Mouse (Mus musculus): ENCODE results near the gene Ccdc191.
A peak's percentile ranks its signal among the peaks of the same experiment; 100 is the strongest.

Gene Ccdc191

GRCm38 (mm10) chr16:43889208-43890004, at the start of gene Ccdc191:
Gene Ccdc191, plus strand, starts transcription at chr16:43889800.
- peak; percentile 100 for DNase-seq (ENCODE audit: low read depth, low spot score)

- DNase-seq (ENCODE audit: low read depth, low spot score) = no peak
Measured at GRCm38 (mm10) chr16:43841236-43841635, 48.4 kb upstream of the Ccdc191 start.

GRCm38 (mm10) chr16:43849839-43850238, 39.8 kb upstream of the Ccdc191 start:
- no peak for DNase-seq (ENCODE audit: low read depth, low spot score)

GRCm38 (mm10) chr16:43858941-43859476, 30.6 kb upstream of the Ccdc191 start:
- no peak for DNase-seq (ENCODE audit: low read depth, low spot score)

- no peak for DNase-seq (ENCODE audit: low read depth, low spot score)
Measured at GRCm38 (mm10) chr16:43860624-43861023, 29.0 kb upstream of the Ccdc191 start.

- DNase-seq (ENCODE audit: low read depth, low spot score) = no peak
Measured at GRCm38 (mm10) chr16:43869805-43870204, 19.8 kb upstream of the Ccdc191 start.

GRCm38 (mm10) chr16:43871419-43871818, 18.2 kb upstream of the Ccdc191 start:
- no peak for DNase-seq (ENCODE audit: low read depth, low spot score)

- DNase-seq (ENCODE audit: low read depth, low spot score) = no peak
Measured at GRCm38 (mm10) chr16:43879769-43880168, 9.8 kb upstream of the Ccdc191 start.

GRCm38 (mm10) chr16:43881636-43882035, 8.0 kb upstream of the Ccdc191 start:
- peak; percentile 16 for DNase-seq (ENCODE audit: low read depth, low spot score)

- no peak for DNase-seq (ENCODE audit: low read depth, low spot score)
Measured at GRCm38 (mm10) chr16:43882329-43882728, 7.3 kb upstream of the Ccdc191 start.

GRCm38 (mm10) chr16:43890005-43890336, 371 bp downstream of the Ccdc191 start:
- no peak for DNase-seq (ENCODE audit: low read depth, low spot score)

GRCm38 (mm10) chr16:43890747-43891336, 1.2 kb downstream of the Ccdc191 start:
- DNase-seq (ENCODE audit: low read depth, low spot score) = no peak

- DNase-seq (ENCODE audit: low read depth, low spot score) = no peak
Measured at GRCm38 (mm10) chr16:43894501-43894900, 4.9 kb downstream of the Ccdc191 start.

GRCm38 (mm10) chr16:43900138-43900537, 10.5 kb downstream of the Ccdc191 start:
- no peak for DNase-seq (ENCODE audit: low read depth, low spot score)

GRCm38 (mm10) chr16:43900571-43900970, 11.0 kb downstream of the Ccdc191 start:
- DNase-seq (ENCODE audit: low read depth, low spot score) = no peak

- no peak for DNase-seq (ENCODE audit: low read depth, low spot score)
Measured at GRCm38 (mm10) chr16:43908881-43909280, 19.3 kb downstream of the Ccdc191 start.

GRCm38 (mm10) chr16:43918867-43919266, 29.3 kb downstream of the Ccdc191 start:
- DNase-seq (ENCODE audit: low read depth, low spot score) = no peak

- DNase-seq (ENCODE audit: low read depth, low spot score) = no peak
Measured at GRCm38 (mm10) chr16:43922024-43922423, 32.4 kb downstream of the Ccdc191 start.

GRCm38 (mm10) chr16:43922630-43923029, 33.0 kb downstream of the Ccdc191 start:
- no peak for DNase-seq (ENCODE audit: low read depth, low spot score)

GRCm38 (mm10) chr16:43925001-43925558, 35.5 kb downstream of the Ccdc191 start:
- no peak for DNase-seq (ENCODE audit: low read depth, low spot score)

- no peak for DNase-seq (ENCODE audit: low read depth, low spot score)
Measured at GRCm38 (mm10) chr16:43925846-43926245, 36.2 kb downstream of the Ccdc191 start.

GRCm38 (mm10) chr16:43926341-43926859, 36.8 kb downstream of the Ccdc191 start, which contains the start of gene Qtrt2:
Gene Qtrt2, minus strand, starts transcription at chr16:43926809.
- DNase-seq (ENCODE audit: low read depth, low spot score) = no peak
